Mouse (Mus musculus) spleen, adult 12 weeks (tissue): ENCODE measurements around the gene Gm15127.
"Not testable (repeated sequence)": the region's sequence is repeated elsewhere in the genome, so short reads cannot be mapped to it uniquely, and the experiment has no call there.

Source experiments
- DNase-seq: peaks from one replicate; pipeline ENCODE4 v3.0.0; 2022; ENCODE audit warnings: low spot score

The Gm15127 gene

GRCm38 (mm10) chrX:148663298-148663697 lies at the start of gene Gm15127:
Gene Gm15127 (plus strand): TSS chrX:148663598.
- not testable (repeated sequence) for DNase-seq

GRCm38 (mm10) chrX:148615053-148615452 lies 48.3 kb upstream of the Gm15127 start, which contains the start of gene Gm8334:
Gene Gm8334 (minus strand): TSS chrX:148615153.
- not testable (repeated sequence) for DNase-seq

- not testable (repeated sequence) for DNase-seq
Measured at GRCm38 (mm10) chrX:148676290-148676689, 12.9 kb downstream of the Gm15127 start.
